28 mouse cellular contexts compared by ENCODE assay signal in the genomic region with DNA sequence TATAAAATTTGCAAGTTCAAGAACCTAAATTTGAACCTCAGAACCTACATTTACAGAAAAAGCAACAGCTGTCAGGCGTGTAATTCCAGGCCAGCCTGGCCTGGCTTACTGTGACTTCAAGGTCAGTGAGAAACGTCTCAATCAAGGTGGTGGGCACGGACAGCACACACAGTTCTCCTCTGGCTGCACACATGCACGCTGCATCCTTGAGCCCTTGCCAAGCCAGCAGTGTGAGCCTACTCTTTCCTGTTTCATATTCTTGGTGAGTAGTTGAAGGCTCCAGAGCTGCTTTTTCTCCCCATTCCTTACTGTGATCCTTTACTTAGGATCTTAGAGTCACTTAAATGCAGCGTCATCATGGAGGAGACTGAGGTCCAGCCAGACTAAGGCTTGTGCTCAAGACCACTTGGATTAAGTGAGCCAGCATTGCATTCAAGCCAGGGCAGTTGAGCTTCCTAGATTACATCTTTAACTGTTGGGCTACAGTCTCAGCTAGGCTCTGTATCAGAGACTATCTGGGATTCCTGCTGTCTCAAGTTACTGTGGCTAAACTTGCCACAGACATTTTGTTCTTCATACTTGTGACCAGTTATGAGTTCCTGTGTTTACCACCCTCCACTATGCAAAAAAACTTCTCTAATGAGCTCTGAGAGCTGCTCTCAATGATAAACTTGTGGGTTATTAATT. TPM values are rescaled to one million over a fixed set of nuclear protein-coding genes. Genes with fewer than 3 reads are reported as not detected.
DNase-seq lines count a peak whose midpoint lies in the region; TF ChIP-seq lines count a peak whose summit lies in the region.
"Had no signal": no experiment of that assay in that cellular context is flagged by ENCODE, and none has a peak within 500 bp of the region (broad histone marks: within the 10 kb centered on the region; RNA-seq: fewer than 3 reads in every experiment).

No protein-coding gene starts in this region.

- H3K36me3 ChIP-seq in thymus, adult 2 months (ENCODE audit: control insufficient read depth, insufficient read depth, low read length) = no peaks in the 10 kb centered on the region

- H3K4me3 ChIP-seq in thymus, adult 2 months (ENCODE audit: control insufficient read depth, insufficient read depth, low read length) = no peak overlapping the region
- H3K4me3 ChIP-seq: embryonic facial prominence, embryonic 15.5 days; hindbrain, embryonic 10.5 days; layer of hippocampus, adult 2 months; limb, embryonic 13.5 days; liver, embryonic 12.5 days; midbrain, embryonic 10.5 days; midbrain, embryonic 15.5 days; neural tube, embryonic 15.5 days; stomach, embryonic 15.5 days had no signal

- 96% methylated on average over 5 of the region's 5 CpGs for WGBS in thymus, adult 2 months

- H3K27ac ChIP-seq in thymus, adult 2 months (ENCODE audit: control insufficient read depth, insufficient read depth, low read length) = no peak overlapping the region
- H3K27ac ChIP-seq: embryonic facial prominence, embryonic 15.5 days; hindbrain, embryonic 10.5 days; layer of hippocampus, adult 2 months; limb, embryonic 13.5 days; liver, embryonic 12.5 days; macrophage; midbrain, embryonic 10.5 days; midbrain, embryonic 15.5 days; neural tube, embryonic 15.5 days; stomach, embryonic 15.5 days had no signal

- peak; percentile 55 for DNase-seq in adrenal gland, postnatal 10 days
- DNase-seq in adrenal gland, postnatal 4 days (ENCODE audit: low spot score in 2 of 2) = no peak
- DNase-seq in ovary, adult 18-20 months (ENCODE audit: low spot score) = peak; percentile 47
- DNase-seq in ovary, postnatal 10 days (ENCODE audit: low spot score) = no peak
- peak; percentile 29 to 78 for DNase-seq in adrenal gland, postnatal 36 days
- DNase-seq in testis, postnatal 10 days (ENCODE audit: low spot score) = peak; percentile 64
- DNase-seq in kidney, adult 11 months = no peak
- DNase-seq in thymus, adult 2 months = no peak
- DNase-seq: cerebellum, adult 11-12 months; cerebellum, adult 9-11 months; gastrocnemius, postnatal 10 days; heart, postnatal 14 days; kidney, adult 2 months; kidney, postnatal 36 days; liver, postnatal 0 days; thymus, postnatal 4 days had no signal

- no peak for TF ChIP-seq POLR2A in thymus, adult 2 months (IDR thresholded peaks at IDR 0.05; ENCODE audit: control insufficient read depth, extremely low read depth, insufficient read depth, low read length, poor library complexity)

- no peak for TF ChIP-seq CTCF in thymus, adult 2 months (IDR thresholded peaks at IDR 0.05; ENCODE audit: borderline replicate concordance, control insufficient read depth, extremely low read depth, insufficient read depth, low read length, poor library complexity)

- no peaks in the 10 kb centered on the region for H3K4me1 ChIP-seq in thymus, adult 2 months (replicated peaks; ENCODE audit: control insufficient read depth, insufficient read depth, low read length)
- H3K4me1 ChIP-seq: embryonic facial prominence, embryonic 15.5 days; midbrain, embryonic 10.5 days had no signal

- H3K27me3 ChIP-seq in thymus, adult 2 months (ENCODE audit: control insufficient read depth, insufficient read depth, low read length) = no peaks in the 10 kb centered on the region
- H3K27me3 ChIP-seq: embryonic facial prominence, embryonic 15.5 days; limb, embryonic 13.5 days; liver, embryonic 12.5 days; midbrain, embryonic 15.5 days; neural tube, embryonic 15.5 days; stomach, embryonic 15.5 days had no signal

RNA-seq across cellular contexts. Expression of a gene that starts 29.6 kb away (rescaled TPM):
- 10 to 100 TPM; 14.1 to 18.8 TPM for total RNA-seq in adrenal gland, postnatal 10 days (2021)
- 10 to 100 TPM; 20.8 to 23.5 TPM for total RNA-seq in adrenal gland, postnatal 4 days (2021)
- total RNA-seq in adrenal gland, postnatal 36 days (2021) = 10 to 100 TPM; 17.4 to 17.7 TPM
- 2.5 and 3.5 TPM in 2 replicates for polyA plus RNA-seq in thymus, adult 2 months (2012; rRNA removed)

RNA-seq across cellular contexts. Expression of a gene that starts 44.2 kb away (rescaled TPM):
- 10 to 100 TPM; 18.6 to 47.5 TPM for total RNA-seq in adrenal gland, postnatal 10 days (2021)
- total RNA-seq in adrenal gland, postnatal 4 days (2021) = 10 to 100 TPM; 13.3 to 13.7 TPM
- total RNA-seq in adrenal gland, postnatal 36 days (2021) = 10 to 100 TPM; 19.4 to 25.8 TPM
- polyA plus RNA-seq in thymus, adult 2 months (2012; rRNA removed) = 5.8 and 8.1 TPM in 2 replicates
- total RNA-seq: granulocyte monocyte progenitor cell, adult 5-6 weeks had no signal
- polyA plus RNA-seq: CD4-positive, CD25-positive, alpha-beta regulatory T cell, adult 4 months had no signal

Comparison
In these comparisons a context has a peak if more than half of its experiments do, and no peak if none do; other contexts are left out.
1. DNase-seq: peak in adrenal gland, postnatal 10 days (single experiment), ovary, adult 18-20 months (single experiment), adrenal gland, postnatal 36 days (2 of 2) and testis, postnatal 10 days (single experiment); none in adrenal gland, postnatal 4 days (0 of 2), ovary, postnatal 10 days (single experiment), kidney, adult 11 months (single experiment) and thymus, adult 2 months (single experiment).